Mouse (Mus musculus): ENCODE results near the gene H2-DMb2.

DNA sequence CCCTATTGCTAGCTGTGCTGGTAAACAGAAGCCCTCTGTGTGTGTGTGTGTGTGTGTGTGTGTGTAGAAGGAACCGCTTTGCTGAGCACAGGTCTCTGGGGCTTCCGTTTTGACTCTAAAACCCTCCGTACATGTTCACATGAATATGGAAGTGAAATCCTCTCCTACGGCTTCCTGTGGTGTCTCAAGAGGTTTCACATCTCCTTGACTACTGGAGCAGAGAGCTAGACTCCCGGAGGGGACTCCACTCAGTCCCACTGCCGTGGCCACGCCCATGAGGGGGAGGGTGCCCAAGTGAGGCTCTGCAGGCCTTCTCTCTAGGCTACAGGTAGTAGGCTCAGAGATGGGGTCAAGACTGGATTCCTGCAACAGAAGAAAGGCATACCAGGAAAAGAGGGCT is at the start of gene H2-DMb2:
- TF ChIP-seq TAL1 (IDR thresholded peaks at IDR 0.05; ENCODE audit: low read length): no peak
- no peak for TF ChIP-seq GATA1 (IDR thresholded peaks at IDR 0.05; ENCODE audit: low read length)
